Mouse (Mus musculus): ENCODE measurements around the gene Lyrm7.

Gene Lyrm7

GRCm38 (mm10) chr11:54801791-54802558, 58.7 kb downstream of the Lyrm7 start:
- DNase-seq (ENCODE audit: low spot score) = peak; percentile 41

DNA sequence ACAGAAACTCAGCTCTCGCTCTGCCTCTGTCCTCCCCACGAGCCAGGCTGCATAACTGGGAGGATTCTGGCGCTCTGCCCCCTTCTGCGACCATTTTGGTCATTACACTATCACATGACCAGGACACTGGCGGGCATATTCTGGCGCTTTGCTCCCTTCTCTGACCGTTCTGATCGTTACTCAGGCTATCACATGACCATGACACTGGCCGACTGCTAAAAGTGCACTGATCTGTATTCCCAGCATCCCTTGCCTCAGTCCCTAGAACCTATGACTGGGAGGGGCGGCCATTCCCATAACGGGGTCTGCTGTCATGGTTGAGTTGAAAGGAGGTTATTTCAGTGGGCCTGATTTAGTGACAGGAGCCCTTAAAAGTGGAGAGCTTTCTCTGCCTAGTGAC, 64.2 kb downstream of the Lyrm7 start:
- DNase-seq (ENCODE audit: low spot score) = no peak

DNA sequence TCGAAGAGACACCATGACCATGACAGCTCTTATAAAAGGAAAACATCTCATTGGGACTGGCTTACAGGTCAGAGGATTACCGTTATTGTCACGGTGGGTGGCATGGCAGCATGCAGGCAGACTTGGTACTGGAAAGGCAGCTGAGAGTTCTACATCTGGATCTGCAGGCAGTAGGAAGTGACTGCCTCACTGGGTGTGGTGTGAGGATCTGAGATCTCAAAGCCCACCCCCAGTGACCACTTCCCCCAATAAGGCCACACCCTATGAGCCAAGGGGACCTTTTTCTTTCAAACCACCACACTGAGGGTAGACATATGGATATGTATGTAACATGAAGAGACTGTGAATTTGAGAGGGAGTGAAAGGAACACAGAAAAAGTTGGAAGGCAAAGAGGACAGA, 66.0 kb downstream of the Lyrm7 start:
- DNase-seq (ENCODE audit: low spot score) = no peak

DNA sequence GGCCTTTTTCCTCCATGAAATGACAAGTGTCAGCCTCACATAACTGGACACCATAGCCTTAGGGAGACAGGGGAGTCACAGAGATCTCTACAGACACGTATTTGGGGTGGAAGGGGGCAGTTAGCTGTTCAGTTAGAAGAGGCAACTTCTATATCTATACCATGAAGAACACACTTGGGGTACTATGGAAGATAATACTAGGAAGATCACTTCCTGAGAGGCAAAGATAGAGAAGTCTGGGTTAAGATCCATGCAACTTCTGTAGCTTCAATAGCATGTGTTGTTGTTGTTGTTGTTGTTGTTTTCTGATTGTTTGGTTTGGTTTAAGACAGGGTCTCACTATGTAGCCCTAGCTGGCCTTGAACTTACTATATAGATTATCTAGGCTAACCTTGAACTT, 67.5 kb downstream of the Lyrm7 start:
- DNase-seq (ENCODE audit: low spot score) = no peak

GRCm38 (mm10) chr11:54791458-54791857, 69.3 kb downstream of the Lyrm7 start:
- DNase-seq (ENCODE audit: low spot score) = no peak

DNA sequence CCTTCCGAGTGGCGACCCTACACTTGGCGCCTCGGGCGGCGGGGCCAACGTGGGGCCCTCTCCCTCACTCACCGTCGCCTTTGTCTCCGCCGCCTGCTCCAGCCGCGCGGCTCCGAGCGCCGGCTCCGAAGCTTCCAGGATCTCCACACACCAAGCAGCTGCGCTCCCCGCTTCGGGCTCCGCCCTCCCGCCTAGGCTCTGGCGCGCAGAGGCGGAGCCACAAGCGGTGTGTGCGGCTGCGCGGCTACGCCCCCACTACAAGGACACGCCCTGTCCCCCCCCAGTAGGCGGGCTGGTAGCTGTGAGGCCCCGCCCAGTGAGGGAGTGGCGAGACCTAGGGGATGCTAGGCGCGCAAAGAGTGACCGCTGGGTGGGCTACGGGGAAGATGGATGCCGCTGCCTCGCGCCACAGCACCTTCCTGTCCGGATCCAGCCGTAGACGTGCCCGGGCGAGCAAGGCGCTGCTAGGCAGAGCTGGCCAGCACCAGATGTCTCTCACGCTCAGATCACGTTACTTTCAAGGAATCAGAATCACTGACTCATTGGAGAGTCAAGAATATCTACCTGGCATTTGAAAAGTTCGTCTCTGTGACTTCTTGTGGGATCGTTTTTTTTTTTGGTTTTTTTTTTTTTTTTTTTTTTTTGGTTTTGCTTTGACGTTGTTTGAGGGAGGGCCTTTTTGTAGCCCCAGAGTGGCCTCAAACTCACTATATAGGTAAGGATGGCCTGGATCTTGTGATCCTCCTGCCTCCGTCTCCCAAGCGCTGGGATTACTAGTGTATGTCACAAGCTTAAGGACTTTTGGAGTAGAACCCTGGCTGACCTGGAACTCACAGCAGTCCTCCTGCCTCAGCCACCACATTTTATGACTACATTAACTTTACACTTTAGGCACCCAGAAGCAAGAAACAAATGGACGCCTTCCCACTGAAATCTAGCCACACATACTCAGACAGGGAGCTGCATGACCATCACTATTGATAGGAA, 72.9 kb downstream of the Lyrm7 start, which contains the start of gene Cdc42se2:
Gene Cdc42se2 (minus strand): TSS at position 188 of the 987 bp plus-strand sequence.
- peak; percentile 97 for DNase-seq (ENCODE audit: low spot score)

DNA sequence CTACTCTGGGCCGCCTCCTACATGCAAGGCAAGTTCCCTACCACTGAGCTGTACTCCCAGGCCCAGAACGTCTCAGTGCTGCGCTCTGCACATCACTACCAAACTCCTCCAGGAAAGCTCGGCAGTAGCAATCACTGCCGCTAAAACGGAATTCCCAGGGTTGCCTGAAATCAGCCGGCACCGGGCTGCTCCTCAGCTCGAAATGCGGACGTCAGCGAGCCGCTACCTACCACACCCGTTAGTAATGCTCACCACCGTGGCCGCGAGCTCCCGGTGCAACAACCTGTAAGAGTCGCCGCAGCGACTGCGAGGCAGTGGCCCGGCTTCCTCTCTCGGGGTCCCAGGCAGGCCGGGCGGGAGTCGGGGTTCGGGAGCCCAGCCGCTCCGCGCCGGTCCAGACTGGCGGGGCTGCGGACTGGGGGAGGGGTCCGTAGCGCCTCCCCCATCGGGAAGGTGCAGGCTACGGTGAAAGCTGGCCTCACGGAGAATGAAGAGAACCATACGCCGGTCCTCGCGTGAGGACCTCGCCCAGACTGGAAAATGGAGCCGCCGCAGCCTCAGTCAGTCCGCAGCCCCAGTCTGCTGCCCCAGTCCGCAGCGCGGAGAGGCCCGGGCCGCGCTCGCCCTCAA, 73.7 kb downstream of the Lyrm7 start:
- DNase-seq (ENCODE audit: low spot score) = peak; percentile 49

DNA sequence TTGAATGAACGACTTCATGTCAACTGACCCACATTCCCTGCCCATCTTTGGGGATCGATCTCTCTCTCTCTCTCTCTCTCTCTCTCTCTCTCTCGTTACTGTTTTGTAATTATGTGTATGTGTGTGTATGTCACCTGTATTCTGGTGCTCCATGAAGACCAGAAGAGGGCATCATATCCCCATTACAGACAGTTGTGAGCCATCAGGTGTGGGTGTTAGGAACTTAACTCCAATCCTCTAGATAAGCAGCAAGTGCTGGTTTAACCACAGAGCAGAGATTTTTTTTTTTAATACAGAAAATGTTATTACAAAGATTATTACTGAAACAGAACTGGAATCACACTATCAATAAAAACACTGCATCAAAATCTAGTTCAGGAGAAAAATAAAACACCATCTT, 75.2 kb downstream of the Lyrm7 start:
- DNase-seq (ENCODE audit: low spot score) = no peak

GRCm38 (mm10) chr11:54784436-54784835, 76.3 kb downstream of the Lyrm7 start:
- no peak for DNase-seq (ENCODE audit: low spot score)

- DNase-seq (ENCODE audit: low spot score) = no peak
Observed at GRCm38 (mm10) chr11:54782253-54782652, 78.5 kb downstream of the Lyrm7 start.

GRCm38 (mm10) chr11:54779946-54780345, 80.8 kb downstream of the Lyrm7 start:
- no peak for DNase-seq (ENCODE audit: low spot score)

DNA sequence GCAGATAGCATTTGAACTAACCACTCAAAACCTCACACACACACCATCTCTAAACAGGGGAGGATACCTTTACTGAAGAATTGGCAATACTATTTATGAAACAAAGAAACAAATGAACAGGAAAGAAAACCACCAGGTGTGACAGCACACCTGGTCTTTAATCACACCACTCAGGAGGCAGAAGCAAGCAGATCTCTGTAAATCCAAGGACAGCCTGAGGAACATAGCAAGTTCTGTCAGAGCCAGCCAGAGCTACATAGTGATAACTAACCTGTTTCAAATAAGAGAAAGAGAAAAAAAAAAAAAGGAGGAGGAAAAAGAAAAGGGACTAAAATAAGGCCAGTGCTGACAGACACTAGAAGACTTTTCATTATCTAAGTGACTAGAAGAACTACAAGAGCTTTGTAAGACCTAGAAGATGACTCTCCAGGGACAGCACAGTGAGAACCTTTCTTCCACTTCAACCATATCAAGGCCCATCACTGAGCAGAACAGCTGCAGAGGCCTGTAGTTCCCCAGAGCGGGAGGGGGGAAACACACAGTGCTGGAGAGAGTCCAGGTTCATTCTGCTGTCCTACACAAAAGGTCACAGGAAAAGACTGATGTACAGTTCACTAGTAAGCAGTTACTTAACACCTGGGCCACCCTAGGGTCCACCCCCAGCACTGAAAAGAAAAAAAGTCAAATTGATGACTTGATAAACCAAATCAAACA, 82.4 kb downstream of the Lyrm7 start:
- DNase-seq (ENCODE audit: low spot score) = no peak

DNA sequence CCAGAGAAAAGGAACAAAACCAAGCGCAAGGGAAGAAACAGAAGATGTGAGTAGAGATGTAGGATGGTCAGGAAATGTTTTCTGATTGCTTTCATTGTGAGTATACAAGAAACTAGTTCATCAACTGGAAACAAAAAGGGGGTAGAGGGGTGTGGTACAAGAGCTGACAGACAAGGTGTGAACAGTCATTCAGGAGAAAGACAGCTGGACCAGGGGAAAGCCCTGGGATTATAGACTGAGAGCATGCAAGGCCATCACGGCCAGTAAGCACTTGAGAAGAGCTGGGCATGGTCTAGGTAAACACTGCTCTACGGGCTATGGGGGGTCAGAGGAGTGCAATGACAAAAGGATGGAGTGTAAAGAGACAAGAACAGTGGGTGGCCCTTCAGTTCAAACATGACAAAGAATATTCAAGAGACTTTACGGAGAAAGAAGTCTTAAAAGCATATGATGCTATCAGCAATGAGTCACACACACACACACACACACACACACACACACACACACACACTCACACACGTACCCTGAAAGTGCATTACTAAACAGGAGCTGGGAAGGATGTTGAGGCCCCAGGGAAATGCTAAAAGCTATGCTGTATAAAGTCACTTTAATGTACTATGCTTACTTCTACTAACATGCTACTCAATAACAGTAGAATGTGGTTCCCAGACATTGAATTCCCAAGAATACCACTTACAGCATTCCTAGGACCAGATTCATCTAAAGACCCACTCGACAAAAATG, 83.2 kb downstream of the Lyrm7 start:
- DNase-seq (ENCODE audit: low spot score) = no peak

Data from layer of hippocampus, adult 11-12 months (tissue).